Mouse (Mus musculus) hindlimb bud, embryonic 11.5 days (tissue): Measurements from ENCODE around the gene Tomm40l.

Experiments
- DNase-seq: peaks from one replicate; pipeline ENCODE4 v3.0.0-alpha.2; 2012; ENCODE audit warnings: low read depth, low spot score; ENCODE audit errors: extremely low spot score

Gene Tomm40l

GRCm38 (mm10) chr1:171230215-171230614 lies 7.9 kb upstream of the Tomm40l start:
- DNase-seq: peak; percentile 53

- DNase-seq: no peak
These were observed 7.4 kb upstream of the Tomm40l start for GRCm38 (mm10) chr1:171229750-171230149.

- no peak for DNase-seq
These were observed 5.6 kb upstream of the Tomm40l start for GRCm38 (mm10) chr1:171227879-171228278.

- DNase-seq: no peak
These were observed 4.5 kb upstream of the Tomm40l start for GRCm38 (mm10) chr1:171226780-171227179.

- DNase-seq: no peak
These were observed 2.5 kb upstream of the Tomm40l start, which contains the start of gene Apoa2 for GRCm38 (mm10) chr1:171224857-171225256. Gene Apoa2 (plus strand): TSS chr1:171225054.

GRCm38 (mm10) chr1:171223796-171224195 lies 1.5 kb upstream of the Tomm40l start:
- no peak for DNase-seq

GRCm38 (mm10) chr1:171223168-171223567 lies 854 bp upstream of the Tomm40l start:
- no peak for DNase-seq

GRCm38 (mm10) chr1:171221281-171222193 lies 777 bp downstream of the Tomm40l start:
- no peak for DNase-seq

- DNase-seq: peak; percentile 71
These were observed 1.4 kb downstream of the Tomm40l start for GRCm38 (mm10) chr1:171220871-171221270.

- DNase-seq: no peak
These were observed 5.9 kb downstream of the Tomm40l start for GRCm38 (mm10) chr1:171216241-171216955.

GRCm38 (mm10) chr1:171213801-171214496 lies 8.4 kb downstream of the Tomm40l start, which contains the start of gene Nr1i3:
Gene Nr1i3 (plus strand): TSS chr1:171213970.
- no peak for DNase-seq

GRCm38 (mm10) chr1:171212854-171213253 lies 9.5 kb downstream of the Tomm40l start:
- no peak for DNase-seq

- no peak for DNase-seq
These were observed 12.9 kb downstream of the Tomm40l start for GRCm38 (mm10) chr1:171209409-171209808.

- DNase-seq: no peak
These were observed 16.4 kb downstream of the Tomm40l start for GRCm38 (mm10) chr1:171205704-171206493.

- DNase-seq: no peak
These were observed 18.1 kb downstream of the Tomm40l start for GRCm38 (mm10) chr1:171204249-171204644.

- DNase-seq: no peak
These were observed 18.7 kb downstream of the Tomm40l start for GRCm38 (mm10) chr1:171203471-171204248.

- DNase-seq: no peak
These were observed 21.5 kb downstream of the Tomm40l start for GRCm38 (mm10) chr1:171200769-171201168.

- DNase-seq: no peak
These were observed 22.8 kb downstream of the Tomm40l start for GRCm38 (mm10) chr1:171199532-171199931.

GRCm38 (mm10) chr1:171195887-171196397 lies 26.4 kb downstream of the Tomm40l start, which contains the start of gene Pcp4l1:
Gene Pcp4l1 (minus strand): TSS chr1:171196268.
- DNase-seq: no peak
